In genomic region chr8:104036580-104037477, GRCm38 (mm10) we compare ENCODE assay signal across 15 mouse cellular contexts.
"Had no signal": no experiment of that assay in that cellular context is flagged by ENCODE, and none has a peak within 500 bp of the region (broad histone marks: within the 10 kb centered on the region; RNA-seq: fewer than 3 reads in every experiment).

No protein-coding gene starts in this region.

- H3K9ac ChIP-seq: kidney, embryonic 15.5 days; limb, embryonic 12.5 days; liver, embryonic 13.5 days; liver, postnatal 0 days; neural tube, embryonic 15.5 days; stomach, embryonic 15.5 days had no signal

- DNase-seq: kidney, adult 2 months; kidney, postnatal 14 days; liver; liver, embryonic 13.5 days; liver, postnatal 0 days; midbrain, embryonic 14.5 days; right cerebral cortex, postnatal 25 days had no signal

- H3K27ac ChIP-seq: kidney, embryonic 15.5 days; limb, embryonic 12.5 days; liver, embryonic 13.5 days; midbrain, embryonic 10.5 days; neural tube, embryonic 15.5 days; stomach, embryonic 15.5 days had no signal

- H3K4me3 ChIP-seq: kidney, embryonic 15.5 days; limb, embryonic 12.5 days; liver, embryonic 13.5 days; midbrain, embryonic 10.5 days; myocyte; neural tube, embryonic 15.5 days; stomach, embryonic 15.5 days had no signal

- H3K4me1 ChIP-seq: kidney, embryonic 15.5 days; liver, embryonic 13.5 days; midbrain, embryonic 10.5 days; neural tube, embryonic 15.5 days; stomach, embryonic 15.5 days had no signal

- H3K27me3 ChIP-seq: kidney, embryonic 15.5 days; limb, embryonic 12.5 days; liver, embryonic 13.5 days; stomach, embryonic 15.5 days had no signal

- H3K9me3 ChIP-seq: kidney, embryonic 15.5 days; liver, embryonic 13.5 days; midbrain, embryonic 10.5 days; neural tube, embryonic 15.5 days; stomach, embryonic 15.5 days had no signal

- H3K36me3 ChIP-seq: kidney, embryonic 15.5 days; limb, embryonic 12.5 days; liver, embryonic 13.5 days; midbrain, embryonic 10.5 days; neural tube, embryonic 15.5 days; stomach, embryonic 15.5 days had no signal

- ATAC-seq: hindbrain, embryonic 16.5 days; inflammation-experienced regulatory T-cells, adult 6 months; liver, postnatal 0 days had no signal

- H3K4me2 ChIP-seq: kidney, embryonic 15.5 days; limb, embryonic 12.5 days; liver, embryonic 13.5 days; neural tube, embryonic 15.5 days; stomach, embryonic 15.5 days had no signal
